Mouse (Mus musculus): ENCODE measurements at regions not wholly inside any gene's neighbourhood (a gene's known extent, or its start where the extent isn't known, plus 50 kb on each side); places are given as distances from the start of the nearest gene placed in this dataset.

- no peak overlapping the region for H3K9ac ChIP-seq (ENCODE audit: low read length)
- H3K4me1 ChIP-seq (ENCODE audit: control insufficient read depth in 2 of 2, insufficient read depth in 2 of 2, low read length in 2 of 2), result no peaks in the 10 kb centered on the region
- no peaks in the 10 kb centered on the region for H3K9me3 ChIP-seq (ENCODE audit: control insufficient read depth, low read length)
- H3K27ac ChIP-seq (replicated peaks in 1 of 2; ENCODE audit: control insufficient read depth in 1 of 2, insufficient read depth in 1 of 2, low read depth in 2 of 2, low read length in 2 of 2), result no peak overlapping the region
- no peaks in the 10 kb centered on the region for H3K27me3 ChIP-seq (ENCODE audit: control insufficient read depth, insufficient read depth, low read length)
- WGBS, result 72% methylated on average over 4 of the region's 4 CpGs
- H3K4me2 ChIP-seq (ENCODE audit: low read length), result no peak overlapping the region
- no peak for ATAC-seq (ENCODE audit: insufficient number of reproducible peaks, insufficient read depth, low FRiP score, low read depth)
- H3K36me3 ChIP-seq (ENCODE audit: control insufficient read depth, insufficient read depth, low read length), result no peaks in the 10 kb centered on the region
- H3K4me3 ChIP-seq (ENCODE audit: control insufficient read depth in 1 of 2, insufficient read depth in 1 of 2, low read depth in 1 of 2, low read length in 2 of 2), result no peak overlapping the region
Observed at GRCm38 (mm10) chr11:90088473-90088872, 58.3 kb downstream of the Tmem100 start.

- no peak overlapping the region for H3K9ac ChIP-seq (ENCODE audit: low read length)
- H3K36me3 ChIP-seq (ENCODE audit: control insufficient read depth, insufficient read depth, low read length), result no peaks in the 10 kb centered on the region
- peaks cover 5 to 6% of the 10 kb centered on the region in 2 experiments; a peak in 2 of 4 replicates for H3K4me1 ChIP-seq (ENCODE audit: control insufficient read depth in 2 of 2, insufficient read depth in 2 of 2, low read length in 2 of 2)
- no peak overlapping the region for H3K4me2 ChIP-seq (ENCODE audit: low read length)
- no peak overlapping the region for H3K4me3 ChIP-seq (ENCODE audit: control insufficient read depth in 1 of 2, insufficient read depth in 1 of 2, low read depth in 1 of 2, low read length in 2 of 2)
- no peaks in the 10 kb centered on the region for H3K27me3 ChIP-seq (ENCODE audit: control insufficient read depth, insufficient read depth, low read length)
- ATAC-seq (ENCODE audit: insufficient number of reproducible peaks, insufficient read depth, low FRiP score, low read depth), result no peak
- H3K27ac ChIP-seq (replicated peaks in 1 of 2; ENCODE audit: control insufficient read depth in 1 of 2, insufficient read depth in 1 of 2, low read depth in 2 of 2, low read length in 2 of 2), result 0 out of 4 replicates have a peak overlapping the region, but pooled peaks of 1 of the 2 experiments have one; percentile 2
- 29% methylated on average over 7 of the region's 7 CpGs for WGBS
- no peaks in the 10 kb centered on the region for H3K9me3 ChIP-seq (ENCODE audit: control insufficient read depth, low read length)
Observed at GRCm38 (mm10) chr11:90094052-90094451, 63.9 kb downstream of the Tmem100 start.

GRCm38 (mm10) chr11:90094700-90095355, 64.7 kb downstream of the Tmem100 start:
- Histone ChIP-seq H3K27ac (replicated peaks in 1 of 2; ENCODE audit: control insufficient read depth in 1 of 2, insufficient read depth in 1 of 2, low read depth in 2 of 2, low read length in 2 of 2) (no peak overlapping the region), H3K4me2 (ENCODE audit: low read length) (no peak overlapping the region), H3K36me3 (ENCODE audit: control insufficient read depth, insufficient read depth, low read length) (no peaks in the 10 kb centered on the region), H3K27me3 (ENCODE audit: control insufficient read depth, insufficient read depth, low read length) (no peaks in the 10 kb centered on the region), H3K4me1 (ENCODE audit: control insufficient read depth in 2 of 2, insufficient read depth in 2 of 2, low read length in 2 of 2) (peaks cover 6 to 11% of the 10 kb centered on the region in 2 experiments; a peak in 2 of 4 replicates), H3K4me3 (ENCODE audit: control insufficient read depth in 1 of 2, insufficient read depth in 1 of 2, low read depth in 1 of 2, low read length in 2 of 2) (no peak overlapping the region), H3K9ac (ENCODE audit: low read length) (no peak overlapping the region), H3K9me3 (ENCODE audit: control insufficient read depth, low read length) (no peaks in the 10 kb centered on the region)
- 71% methylated on average over 7 of the region's 7 CpGs for WGBS
- no peak for ATAC-seq (ENCODE audit: insufficient number of reproducible peaks, insufficient read depth, low FRiP score, low read depth)

- H3K27ac ChIP-seq (replicated peaks in 1 of 2; ENCODE audit: control insufficient read depth in 1 of 2, insufficient read depth in 1 of 2, low read depth in 2 of 2, low read length in 2 of 2), result no peak overlapping the region
- H3K4me3 ChIP-seq (ENCODE audit: control insufficient read depth in 1 of 2, insufficient read depth in 1 of 2, low read depth in 1 of 2, low read length in 2 of 2), result no peak overlapping the region
- no peak for ATAC-seq (ENCODE audit: insufficient number of reproducible peaks, insufficient read depth, low FRiP score, low read depth)
- WGBS, result 50% methylated on average over 7 of the region's 7 CpGs
- no peaks in the 10 kb centered on the region for H3K27me3 ChIP-seq (ENCODE audit: control insufficient read depth, insufficient read depth, low read length)
- H3K36me3 ChIP-seq (ENCODE audit: control insufficient read depth, insufficient read depth, low read length), result no peaks in the 10 kb centered on the region
- H3K9ac ChIP-seq (ENCODE audit: low read length), result no peak overlapping the region
- no peaks in the 10 kb centered on the region for H3K9me3 ChIP-seq (ENCODE audit: control insufficient read depth, low read length)
- peaks cover 19 to 21% of the 10 kb centered on the region in 2 experiments for H3K4me1 ChIP-seq (ENCODE audit: control insufficient read depth in 2 of 2, insufficient read depth in 2 of 2, low read length in 2 of 2)
- H3K4me2 ChIP-seq (ENCODE audit: low read length), result no peak overlapping the region
Observed at GRCm38 (mm10) chr11:90098471-90098870, 68.3 kb downstream of the Tmem100 start.

GRCm38 (mm10) chr11:90099178-90099577, 69.0 kb downstream of the Tmem100 start:
- Histone ChIP-seq H3K27me3 (ENCODE audit: control insufficient read depth, insufficient read depth, low read length) (no peaks in the 10 kb centered on the region), H3K4me2 (ENCODE audit: low read length) (no peak overlapping the region), H3K9me3 (ENCODE audit: control insufficient read depth, low read length) (no peaks in the 10 kb centered on the region), H3K4me3 (ENCODE audit: control insufficient read depth in 1 of 2, insufficient read depth in 1 of 2, low read depth in 1 of 2, low read length in 2 of 2) (no peak overlapping the region), H3K27ac (replicated peaks in 1 of 2; ENCODE audit: control insufficient read depth in 1 of 2, insufficient read depth in 1 of 2, low read depth in 2 of 2, low read length in 2 of 2) (no peak overlapping the region), H3K9ac (ENCODE audit: low read length) (no peak overlapping the region), H3K36me3 (ENCODE audit: control insufficient read depth, insufficient read depth, low read length) (no peaks in the 10 kb centered on the region), H3K4me1 (ENCODE audit: control insufficient read depth in 2 of 2, insufficient read depth in 2 of 2, low read length in 2 of 2) (peaks cover 17 to 21% of the 10 kb centered on the region in 2 experiments)
- ATAC-seq (ENCODE audit: insufficient number of reproducible peaks, insufficient read depth, low FRiP score, low read depth), result no peak
- 56% methylated on average over 1 of the region's 1 CpGs for WGBS

- no peak overlapping the region for H3K9ac ChIP-seq (ENCODE audit: low read length)
- ATAC-seq (ENCODE audit: insufficient number of reproducible peaks, insufficient read depth, low FRiP score, low read depth), result no peak
- 78% methylated on average over 2 of the region's 2 CpGs for WGBS
- no peak overlapping the region for H3K4me2 ChIP-seq (ENCODE audit: low read length)
- no peaks in the 10 kb centered on the region for H3K9me3 ChIP-seq (ENCODE audit: control insufficient read depth, low read length)
- H3K4me3 ChIP-seq (ENCODE audit: control insufficient read depth in 1 of 2, insufficient read depth in 1 of 2, low read depth in 1 of 2, low read length in 2 of 2), result no peak overlapping the region
- no peaks in the 10 kb centered on the region for H3K36me3 ChIP-seq (ENCODE audit: control insufficient read depth, insufficient read depth, low read length)
- 0 out of 4 replicates have a peak overlapping the region, but pooled peaks of 1 of the 2 experiments have one; percentile 41 for H3K27ac ChIP-seq (replicated peaks in 1 of 2; ENCODE audit: control insufficient read depth in 1 of 2, insufficient read depth in 1 of 2, low read depth in 2 of 2, low read length in 2 of 2)
- H3K4me1 ChIP-seq (ENCODE audit: control insufficient read depth in 2 of 2, insufficient read depth in 2 of 2, low read length in 2 of 2), result peaks cover 17% of the 10 kb centered on the region in 2 experiments
- H3K27me3 ChIP-seq (ENCODE audit: control insufficient read depth, insufficient read depth, low read length), result no peaks in the 10 kb centered on the region
Observed at GRCm38 (mm10) chr11:90100161-90100560, 70.0 kb downstream of the Tmem100 start.

GRCm38 (mm10) chr11:90101284-90101683, 71.1 kb downstream of the Tmem100 start:
- Histone ChIP-seq H3K4me2 (ENCODE audit: low read length) (peak overlapping the region; percentile 34), H3K9ac (ENCODE audit: low read length) (peak overlapping the region; percentile 7; the same call in 1 of the 2 replicates), H3K4me1 (ENCODE audit: control insufficient read depth in 2 of 2, insufficient read depth in 2 of 2, low read length in 2 of 2) (peaks cover 17 to 22% of the 10 kb centered on the region in 2 experiments), H3K9me3 (ENCODE audit: control insufficient read depth, low read length) (no peaks in the 10 kb centered on the region), H3K4me3 (ENCODE audit: control insufficient read depth in 1 of 2, insufficient read depth in 1 of 2, low read depth in 1 of 2, low read length in 2 of 2) (no peak overlapping the region), H3K27ac (replicated peaks in 1 of 2; ENCODE audit: control insufficient read depth in 1 of 2, insufficient read depth in 1 of 2, low read depth in 2 of 2, low read length in 2 of 2) (peak overlapping the region; percentile 40 to 64), H3K36me3 (ENCODE audit: control insufficient read depth, insufficient read depth, low read length) (no peaks in the 10 kb centered on the region), H3K27me3 (ENCODE audit: control insufficient read depth, insufficient read depth, low read length) (no peaks in the 10 kb centered on the region)
- WGBS, result 9% methylated on average over 8 of the region's 8 CpGs
- peak; percentile 77 for ATAC-seq (ENCODE audit: insufficient number of reproducible peaks, insufficient read depth, low FRiP score, low read depth)
